Mouse (Mus musculus): Measurements from ENCODE around the gene Plgrkt.
A peak's percentile ranks its signal among the peaks of the same experiment; 100 is the strongest.

Plgrkt gene

DNA sequence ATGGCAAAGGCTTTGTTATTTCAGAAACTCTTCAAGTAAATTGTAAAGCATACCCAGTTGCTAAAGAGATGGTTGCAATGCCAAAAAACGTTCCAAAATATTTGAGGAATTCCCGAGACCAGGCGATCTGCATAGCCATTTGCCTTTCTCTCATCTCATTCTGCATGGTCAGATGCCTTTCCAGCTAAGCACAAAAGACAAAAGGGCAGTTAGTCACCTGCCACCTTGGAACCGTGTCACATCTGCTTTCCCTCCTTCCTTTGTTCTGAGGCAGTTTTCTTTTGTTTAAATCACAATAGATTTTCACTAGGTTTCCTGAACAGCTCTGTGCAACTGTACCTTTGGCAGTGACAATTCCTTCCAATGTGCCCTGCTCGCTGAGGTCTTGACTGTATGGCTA, 16.2 kb downstream of the Plgrkt start:
- DNase-seq = no peak

DNA sequence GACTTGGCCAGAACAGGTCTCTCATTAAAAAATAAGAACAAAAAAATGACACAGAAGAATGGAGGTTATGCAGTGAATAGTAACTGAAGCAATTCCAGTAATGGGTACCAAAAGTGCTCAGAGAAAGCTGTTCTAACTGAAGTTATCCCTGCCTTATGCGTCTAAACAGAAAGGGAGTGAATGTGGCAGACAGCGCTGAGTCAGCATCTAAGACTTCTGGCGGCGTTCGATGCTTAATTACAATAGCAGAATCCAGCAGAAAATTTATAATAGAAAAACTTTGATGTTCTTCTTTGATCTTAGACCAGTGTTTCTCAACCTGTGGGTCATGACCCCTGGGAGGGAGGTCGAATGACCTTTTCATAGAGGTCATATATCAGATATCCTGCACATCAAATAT, 21.6 kb downstream of the Plgrkt start:
- no peak for DNase-seq

DNA sequence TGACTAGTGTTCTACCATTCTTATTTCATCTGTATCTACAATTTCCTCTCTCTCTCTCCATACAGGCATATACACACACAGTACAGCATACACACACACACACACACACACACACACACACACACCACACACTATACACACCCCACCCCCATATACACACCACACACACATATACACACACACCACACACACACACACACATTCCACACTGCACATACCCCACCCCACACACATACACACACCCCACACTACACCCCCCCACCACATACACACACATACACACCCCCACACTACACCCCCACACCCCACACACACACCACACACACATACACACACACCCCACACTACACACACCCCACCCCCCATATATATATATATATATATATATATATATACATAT, 22.3 kb downstream of the Plgrkt start:
- DNase-seq = no peak

DNA sequence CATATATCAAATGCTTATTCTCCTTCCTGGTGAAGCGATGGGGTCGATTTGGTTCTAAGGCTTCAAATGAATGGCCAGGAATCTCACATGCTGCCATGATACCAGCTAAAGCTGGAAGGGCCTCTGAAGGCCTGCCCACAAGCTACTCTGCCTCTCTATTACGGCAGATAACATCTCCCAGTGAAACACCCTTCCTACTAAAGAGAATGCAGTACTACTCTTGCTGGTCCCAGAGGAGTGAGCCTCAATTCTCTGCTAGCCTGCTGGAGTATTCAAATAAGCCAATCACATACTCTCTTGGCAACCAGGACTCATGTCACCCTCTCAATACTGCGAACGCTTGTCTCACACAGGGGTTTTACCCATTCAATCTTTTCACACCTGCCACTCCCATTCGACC, 24.9 kb downstream of the Plgrkt start:
- DNase-seq = peak; percentile 64

DNA sequence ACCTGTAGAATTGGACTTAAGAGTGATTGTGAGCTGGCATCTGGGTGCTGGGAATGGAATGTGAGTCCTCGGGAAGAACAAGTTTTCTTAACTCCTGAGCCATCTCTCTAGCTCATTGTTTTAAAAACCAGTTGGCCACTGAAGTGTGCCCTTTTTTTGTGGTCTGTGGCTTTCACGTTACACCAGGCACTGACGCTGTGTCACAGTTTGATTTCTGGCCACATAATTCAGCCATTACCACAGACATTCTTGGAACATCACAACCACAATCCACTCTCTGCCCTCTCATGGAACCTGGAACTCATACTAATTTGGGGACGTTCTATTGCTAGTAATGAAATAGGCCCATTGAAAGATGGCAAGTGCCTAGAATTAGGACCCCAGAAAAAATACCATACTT, 26.2 kb downstream of the Plgrkt start:
- no peak for DNase-seq

DNA sequence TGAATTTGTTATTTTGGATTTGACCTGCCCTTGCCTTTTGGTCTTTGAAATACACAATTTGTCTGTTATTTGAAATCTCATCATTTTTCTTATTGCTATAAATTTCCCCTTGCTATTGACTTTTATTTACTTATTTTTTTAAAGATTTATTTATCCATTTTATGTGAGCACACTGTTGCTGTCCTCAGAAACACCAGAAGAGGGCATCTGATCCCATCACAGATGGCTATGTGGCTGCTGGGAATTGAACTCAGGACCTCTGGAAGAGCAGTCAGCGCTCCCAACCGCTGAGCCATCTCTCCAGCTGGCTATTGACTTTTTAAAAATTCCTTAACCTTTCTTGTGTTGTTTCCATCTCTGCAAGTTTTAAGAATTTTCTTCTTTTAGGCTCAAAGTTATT, 30.6 kb downstream of the Plgrkt start:
- DNase-seq = no peak

DNA sequence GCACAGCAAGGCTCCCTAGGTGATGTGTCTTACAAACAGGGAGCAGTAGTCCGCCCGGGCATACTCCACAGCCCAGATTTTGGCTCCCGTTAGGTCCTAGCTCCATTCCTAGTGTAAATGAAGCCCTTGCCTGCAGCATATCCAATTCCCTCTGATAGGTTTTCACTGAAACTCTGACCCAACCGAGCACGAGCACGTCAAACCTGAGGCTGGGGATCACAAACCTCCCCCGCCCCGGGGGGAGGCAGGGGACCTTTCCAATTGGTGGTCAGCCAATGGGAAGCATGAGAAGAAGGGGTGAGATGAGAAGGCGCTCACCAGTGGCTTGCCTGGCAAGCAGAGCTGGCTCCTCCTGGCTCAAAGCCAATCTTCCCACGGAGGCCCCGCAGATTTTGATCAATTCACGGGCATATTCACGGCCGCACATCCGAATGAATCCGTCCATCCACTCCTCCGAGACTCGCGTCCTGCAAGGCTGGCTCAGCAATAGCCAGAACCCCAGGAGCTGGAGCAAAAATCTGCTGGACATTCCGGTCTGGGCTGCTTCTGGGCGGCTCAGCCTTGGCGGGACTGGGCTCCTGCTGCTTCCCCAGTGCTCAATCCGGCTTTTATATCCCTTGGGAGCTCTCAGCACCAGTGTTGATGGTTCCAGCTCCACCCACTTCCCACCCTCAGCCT, 33.0 kb downstream of the Plgrkt start, which contains the start of gene Rln1:
Rln1 (minus strand) TSS at position 603 of the 678 bp plus-strand sequence.
- DNase-seq = peak; percentile 88

DNA sequence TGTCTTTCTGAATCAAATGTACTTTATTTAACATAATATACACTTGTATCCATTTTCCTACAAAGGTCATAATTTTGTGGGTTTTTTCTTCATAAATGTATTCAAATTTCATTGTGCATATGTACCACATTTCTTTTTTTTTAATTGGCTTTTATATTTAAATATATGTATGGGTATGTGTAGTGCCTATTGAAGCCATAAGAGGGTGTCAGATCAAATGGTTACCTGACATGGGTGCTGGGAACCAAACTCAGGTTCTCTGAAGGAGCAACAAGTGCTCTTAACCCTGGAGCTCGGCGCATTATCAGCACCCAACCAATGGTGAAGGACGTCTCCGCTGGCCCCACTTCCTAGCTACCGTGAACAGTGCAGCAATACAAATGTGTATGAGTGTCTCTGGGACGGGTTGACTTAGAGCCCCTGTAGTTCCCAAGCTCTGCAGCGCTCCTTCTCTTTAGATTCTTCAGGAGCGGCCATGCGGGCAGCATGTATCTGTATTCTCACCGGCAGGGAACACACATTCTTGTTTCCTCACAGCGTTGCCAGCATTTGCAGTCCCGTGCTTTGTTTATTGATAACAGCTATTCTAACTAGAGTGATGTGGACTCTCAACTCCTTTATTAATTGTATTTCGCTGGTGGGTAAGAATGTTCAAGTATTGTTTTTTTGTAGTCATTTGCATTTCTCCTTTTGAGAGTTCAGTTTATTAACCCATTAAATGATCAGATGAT, 40.2 kb downstream of the Plgrkt start:
- no peak for DNase-seq

DNA sequence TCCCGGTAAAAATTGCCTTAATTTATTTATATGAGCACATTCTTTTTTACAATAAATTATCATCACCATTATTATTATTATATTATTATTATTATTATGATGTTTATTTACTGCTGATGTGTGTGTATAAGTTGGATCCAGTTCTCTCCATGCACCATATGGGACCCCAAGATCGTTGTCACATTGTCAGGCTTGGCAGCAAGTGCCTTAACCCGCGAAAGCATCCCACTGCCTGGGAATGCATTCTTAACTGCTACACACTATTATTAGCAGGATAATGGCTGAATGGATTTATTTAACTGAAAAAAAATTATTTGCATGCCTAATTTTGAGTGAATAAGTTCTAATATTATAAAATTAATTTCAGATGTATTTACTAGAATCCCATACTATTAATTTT, 40.8 kb downstream of the Plgrkt start:
- no peak for DNase-seq

DNA sequence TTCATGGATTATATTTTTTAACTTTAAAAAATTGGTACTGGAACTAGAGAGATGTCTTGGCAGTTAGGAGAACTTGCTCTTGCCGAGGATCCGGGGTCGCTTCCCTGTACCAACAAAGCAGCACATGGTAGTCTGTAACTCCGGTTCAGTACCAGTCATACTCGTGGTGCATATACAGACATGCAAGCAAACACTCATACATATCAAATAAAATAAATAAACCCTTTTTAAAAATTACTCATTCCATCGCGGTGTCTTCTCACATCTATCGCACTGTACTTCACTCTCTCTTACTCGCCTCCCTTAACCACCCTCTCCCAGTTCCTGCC, 41.4 kb downstream of the Plgrkt start:
- no peak for DNase-seq

DNA sequence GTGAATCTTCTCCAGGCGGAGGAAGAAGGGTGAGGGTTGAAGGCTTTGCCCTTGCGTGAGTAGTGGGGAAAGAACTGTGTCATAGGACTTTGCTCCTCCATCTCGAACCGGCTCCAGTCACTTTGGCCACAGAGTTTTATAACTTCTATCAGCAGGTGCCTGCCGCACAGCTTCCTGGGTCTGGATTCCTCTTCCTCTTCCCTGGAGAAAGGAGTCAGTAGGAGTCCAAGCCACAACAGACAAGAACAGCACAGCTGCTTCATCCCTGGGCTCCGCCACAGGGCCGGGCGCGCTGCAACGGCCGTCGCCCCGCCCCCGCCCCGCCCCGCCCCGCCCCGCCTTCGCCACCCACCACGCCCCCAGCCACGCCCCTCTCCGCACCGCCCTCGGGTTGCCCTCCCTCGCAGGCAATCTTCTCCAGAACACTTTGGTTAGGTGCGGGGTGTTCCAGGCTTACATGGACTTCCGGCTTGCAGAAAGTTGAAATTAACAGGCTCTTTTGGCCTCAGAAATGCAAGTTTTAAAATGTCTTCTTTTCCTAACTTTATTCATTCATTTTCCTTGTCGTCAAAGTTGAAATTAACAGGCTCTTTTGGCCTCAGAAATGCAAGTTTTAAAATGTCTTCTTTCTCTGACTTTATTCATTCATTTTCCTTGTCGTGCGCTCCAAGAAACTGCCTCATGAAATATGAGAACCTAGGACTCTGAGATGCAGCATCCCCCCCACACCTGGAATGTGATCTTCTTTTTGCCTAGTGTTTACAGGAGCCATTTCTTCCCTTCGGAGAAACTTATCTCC, 41.9 kb downstream of the Plgrkt start, which contains the start of gene Insl6:
Insl6 (minus strand) TSS at position 304 of the 799 bp plus-strand sequence.
- DNase-seq = peak; percentile 92

DNA sequence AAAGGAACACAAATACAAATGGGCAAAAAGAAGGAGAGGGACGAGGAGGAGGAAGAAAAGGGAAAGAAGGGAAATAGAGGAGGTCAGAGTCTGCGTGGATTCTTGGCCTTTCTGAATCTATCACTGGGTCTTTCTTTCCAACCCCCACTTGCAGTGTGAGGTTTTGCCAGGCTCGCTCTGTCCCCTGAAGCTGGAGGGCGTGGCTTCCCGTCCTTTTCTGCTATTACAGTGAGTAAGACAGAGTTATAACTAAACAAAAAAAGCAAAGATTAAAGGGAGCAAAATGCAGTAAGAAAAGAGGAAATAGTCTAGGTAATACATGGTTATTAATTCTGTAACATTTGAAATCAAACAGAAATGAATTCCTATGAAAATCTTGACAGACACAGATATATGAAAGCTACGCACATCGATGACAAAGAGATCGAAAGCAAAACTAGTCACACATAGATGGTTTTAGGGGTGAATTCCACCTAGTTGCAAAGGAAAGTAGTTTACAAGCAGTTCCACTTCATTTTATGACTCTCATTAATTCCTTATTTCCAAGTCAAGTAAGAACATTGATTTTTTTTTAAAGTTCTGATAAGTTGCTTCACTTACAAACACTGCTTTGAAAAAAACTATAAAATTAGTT, 43.7 kb downstream of the Plgrkt start:
- no peak for DNase-seq

DNA sequence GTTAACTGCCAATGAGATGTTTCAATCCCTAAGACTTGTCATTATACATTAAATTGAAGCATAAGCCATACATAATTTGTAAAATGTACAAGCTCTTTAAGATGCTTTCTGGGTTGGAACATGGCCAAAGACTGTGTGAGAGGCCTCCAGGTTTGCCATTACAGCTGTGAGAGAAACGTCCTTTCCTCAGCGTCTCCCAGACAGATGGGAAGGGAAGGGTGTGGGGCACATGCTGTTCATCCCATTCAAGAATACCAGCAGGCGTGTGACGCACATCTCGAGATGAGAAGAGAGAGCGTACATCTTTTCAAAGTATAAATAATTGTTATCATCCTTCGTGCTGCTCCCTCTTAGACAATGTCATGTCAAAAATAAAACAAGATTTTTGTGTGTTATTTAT, 54.5 kb downstream of the Plgrkt start:
- no peak for DNase-seq

DNA sequence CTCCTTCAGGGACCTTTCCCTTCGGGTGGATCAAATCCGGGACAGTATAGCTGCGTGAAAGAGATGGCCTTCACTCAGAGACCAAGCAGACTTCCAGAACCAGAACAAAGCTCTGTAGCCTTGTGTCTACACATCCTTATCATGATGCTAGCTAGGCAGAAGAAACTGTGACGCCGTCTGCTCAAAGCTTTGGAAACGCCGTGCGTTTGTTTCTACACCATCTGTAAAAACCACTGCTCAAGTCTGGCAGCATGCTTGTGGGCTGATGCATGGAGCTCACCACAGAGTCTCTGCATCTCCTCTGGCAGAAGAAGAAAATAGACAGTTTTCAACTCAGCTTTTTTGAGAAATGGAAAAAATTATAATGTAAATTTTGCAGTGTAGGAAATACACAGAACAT, 55.4 kb downstream of the Plgrkt start:
- peak; percentile 72 for DNase-seq

DNA sequence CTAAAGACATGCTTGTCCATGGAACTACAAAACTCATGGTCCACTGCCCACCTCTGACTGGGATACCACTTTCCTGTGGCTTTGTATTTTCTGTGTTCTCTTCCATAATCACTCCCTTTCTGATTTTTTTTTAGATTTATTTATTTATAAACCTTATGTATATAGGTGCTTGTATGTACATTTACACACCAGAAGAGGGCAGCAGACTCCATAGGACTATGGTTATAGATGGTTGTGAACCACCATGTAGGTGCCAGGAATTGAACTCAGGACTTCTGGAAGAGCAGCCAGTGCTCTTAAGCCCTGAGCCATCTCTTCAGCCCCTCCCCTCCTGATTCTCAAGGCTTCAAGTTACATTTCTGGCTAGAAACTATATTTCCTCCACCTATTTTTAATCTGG, 58.4 kb downstream of the Plgrkt start:
- no peak for DNase-seq

DNA sequence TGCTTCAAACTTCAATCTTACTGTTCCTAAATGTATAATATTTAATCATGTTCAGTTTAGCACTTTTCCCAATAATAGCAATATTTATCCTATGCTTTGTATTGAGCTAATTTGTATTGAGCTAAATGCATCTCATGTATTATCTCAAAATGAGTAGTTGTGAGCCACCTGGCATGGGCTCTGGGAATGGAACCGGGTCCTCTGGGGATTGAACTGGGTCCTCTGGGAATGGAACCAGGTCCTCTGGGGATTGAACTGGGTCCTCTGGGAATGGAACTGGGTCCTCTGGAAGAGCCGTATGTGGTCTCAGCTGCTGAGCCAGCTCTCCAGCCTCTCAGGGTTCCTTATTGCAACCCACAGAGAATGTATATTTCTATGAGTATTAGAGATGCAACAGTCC, 65.1 kb downstream of the Plgrkt start:
- DNase-seq = no peak

DNA sequence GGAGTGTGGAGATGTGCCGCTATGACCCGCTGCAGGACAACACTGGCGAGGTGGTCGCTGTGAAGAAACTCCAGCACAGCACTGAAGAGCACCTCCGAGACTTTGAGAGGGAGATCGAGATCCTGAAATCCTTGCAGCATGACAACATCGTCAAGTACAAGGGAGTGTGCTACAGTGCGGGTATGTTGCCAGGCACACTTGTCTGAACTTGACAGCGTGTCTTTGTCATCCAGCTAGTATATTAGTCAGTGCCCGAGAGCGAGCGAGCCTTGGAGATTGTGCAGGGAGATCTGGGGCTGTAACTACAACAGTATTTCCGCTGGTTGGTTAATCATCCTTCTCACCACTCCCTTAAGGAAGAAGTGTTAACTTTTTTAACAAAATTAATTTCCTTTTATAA, 66.3 kb downstream of the Plgrkt start:
- peak; percentile 53 for DNase-seq

Measured in heart, adult 11 months (tissue).